7 mouse cellular contexts compared by ENCODE assay signal in genomic region chr9:66795464-66796324, GRCm38 (mm10). TPM values are rescaled to one million over a fixed set of nuclear protein-coding genes. Genes with fewer than 3 reads are reported as not detected.
DNase-seq lines count a peak whose midpoint lies in the region; ATAC-seq lines count a peak whose summit lies in the region.

Gene Aph1b, minus strand, starts transcription at chr9:66795490.

- peak within 1 kb of the TSS; percentile 72 for H3K9ac ChIP-seq in intestine, embryonic 15.5 days

- intact Hi-C loops in gastrocnemius, postnatal 36 days (cut with DNase I): loop anchor here (5.0 kb wide), 1 partner anchor 37 kb away; the partner anchor contains the start of gene Aph1c
- intact Hi-C loops in left cerebral cortex, postnatal 25 days (cut with DNase I): loop anchor here (2.0 to 5.0 kb wide), 2 partner anchors 247 to 283 kb away; no protein-coding TSS in a partner anchor

- H3K4me3 ChIP-seq in intestine, embryonic 15.5 days (replicated peaks): peak within 1 kb of the TSS; percentile 60
- H3K4me3 ChIP-seq in midbrain, embryonic 10.5 days: peak within 1 kb of the TSS; percentile 76

- no peaks in the 10 kb centered on the region for H3K4me1 ChIP-seq in intestine, embryonic 15.5 days (replicated peaks)
- H3K4me1 ChIP-seq in midbrain, embryonic 10.5 days: peaks cover 23% of the 10 kb centered on the region

- H3K27ac ChIP-seq in intestine, embryonic 15.5 days: peak within 1 kb of the TSS; percentile 90
- peak within 1 kb of the TSS; percentile 95 for H3K27ac ChIP-seq in midbrain, embryonic 10.5 days (replicated peaks)

- H3K27me3 ChIP-seq in intestine, embryonic 15.5 days (replicated peaks): no peaks in the 10 kb centered on the region
- peaks cover 4% of the 10 kb centered on the region for H3K27me3 ChIP-seq in midbrain, embryonic 10.5 days (ENCODE audit: low read depth, poor library complexity, severe bottlenecking)

- no peaks in the 10 kb centered on the region for H3K36me3 ChIP-seq in intestine, embryonic 15.5 days
- no peaks in the 10 kb centered on the region for H3K36me3 ChIP-seq in midbrain, embryonic 10.5 days

- DNase-seq in adrenal gland, adult 2 months: peak; percentile 99
- peak; percentile 97 for DNase-seq in embryo, embryonic 11.5 days (ENCODE audit: low read depth, low spot score)
- peak; percentile 93 to 94 for DNase-seq in gastrocnemius, postnatal 36 days
- peak; percentile 92 to 97 for DNase-seq in left cerebral cortex, postnatal 25 days (ENCODE audit: low spot score in 2 of 2)
- DNase-seq in midbrain, embryonic 10.5 days (ENCODE audit: low spot score): peak; percentile 98
- DNase-seq in right cerebral cortex, postnatal 4 days: peak; percentile 86

- H3K4me2 ChIP-seq in intestine, embryonic 15.5 days (replicated peaks): peak within 1 kb of the TSS; percentile 90

- no peaks in the 10 kb centered on the region for H3K9me3 ChIP-seq in intestine, embryonic 15.5 days
- no peaks in the 10 kb centered on the region for H3K9me3 ChIP-seq in midbrain, embryonic 10.5 days (replicated peaks)

- ATAC-seq in intestine, embryonic 15.5 days: peak; percentile 99

- under 1% methylated on average over 42 of the region's 42 CpGs for WGBS in intestine, embryonic 15.5 days
- under 1% methylated on average over 42 of the region's 42 CpGs for WGBS in midbrain, embryonic 10.5 days

RNA-seq across cellular contexts. Expression of gene Aph1b, which starts in this region (rescaled TPM):
- 1 to 10 TPM; 3.4 to 7.3 TPM for total RNA-seq in adrenal gland, adult 2 months (2021)
- 3.4 and 3.9 TPM in 2 replicates for polyA plus RNA-seq in adrenal gland, adult 2 months (2012; rRNA removed)
- total RNA-seq in gastrocnemius, postnatal 36 days (2021): 1 to 10 TPM; 1.9 to 2.0 TPM
- 8.5 and 8.9 TPM in 2 replicates for polyA plus RNA-seq in intestine, embryonic 15.5 days (2015; fragmentation: Nextera tagmentation; extraction: Ambion mirVana)
- total RNA-seq in left cerebral cortex, postnatal 25 days (2021): 10 to 100 TPM; 20.2 to 21.5 TPM
- 11.1 and 13.6 TPM in 2 replicates for polyA plus RNA-seq in midbrain, embryonic 10.5 days (2016; fragmentation: Nextera tagmentation; extraction: Ambion mirVana)

Comparison
In these comparisons a context has a peak if more than half of its experiments do, and no peak if none do; other contexts are left out.
1. Peak in every context shown above with its lines: DNase-seq, ATAC-seq, H3K4me3 ChIP-seq and H3K27ac ChIP-seq.